Mouse (Mus musculus): ENCODE measurements at regions not wholly inside any gene's neighbourhood (a gene's known extent, or its start where the extent isn't known, plus 50 kb on each side); places are given as distances from the start of the nearest gene placed in this dataset.
A peak's percentile ranks its signal among the peaks of the same experiment; 100 is the strongest.

- no peak for DNase-seq (ENCODE audit: low read depth)
Observed at GRCm38 (mm10) chr4:95154377-95154776, 102.4 kb upstream of the Jun start.

GRCm38 (mm10) chr4:95155178-95155577 is 103.2 kb upstream of the Jun start:
- peak; percentile 77 for DNase-seq (ENCODE audit: low read depth)

GRCm38 (mm10) chr4:95155796-95156195 is 103.8 kb upstream of the Jun start:
- DNase-seq (ENCODE audit: low read depth), result no peak

- DNase-seq (ENCODE audit: low read depth), result peak; percentile 75
Observed at GRCm38 (mm10) chr4:95156451-95157271, 104.6 kb upstream of the Jun start.

GRCm38 (mm10) chr4:95157653-95158430 is 105.8 kb upstream of the Jun start:
- no peak for DNase-seq (ENCODE audit: low read depth)

- DNase-seq (ENCODE audit: low read depth), result no peak
Observed at GRCm38 (mm10) chr4:95158632-95159424, 106.8 kb upstream of the Jun start.

GRCm38 (mm10) chr4:95159821-95160220 is 107.8 kb upstream of the Jun start:
- DNase-seq (ENCODE audit: low read depth), result no peak

- no peak for DNase-seq (ENCODE audit: low read depth)
Observed at GRCm38 (mm10) chr4:95160465-95160864, 108.4 kb upstream of the Jun start.

GRCm38 (mm10) chr4:95160912-95161669 is 109.1 kb upstream of the Jun start:
- peak; percentile 72 for DNase-seq (ENCODE audit: low read depth)

GRCm38 (mm10) chr4:95161670-95162020 is 109.6 kb upstream of the Jun start:
- no peak for DNase-seq (ENCODE audit: low read depth)

GRCm38 (mm10) chr4:95162386-95163090 is 110.5 kb upstream of the Jun start:
- DNase-seq (ENCODE audit: low read depth), result no peak

- DNase-seq (ENCODE audit: low read depth), result no peak
Observed at GRCm38 (mm10) chr4:95163403-95163802, 111.4 kb upstream of the Jun start.

- no peak for DNase-seq (ENCODE audit: low read depth)
Observed at GRCm38 (mm10) chr4:95166503-95166902, 114.5 kb upstream of the Jun start.

- no peak for DNase-seq (ENCODE audit: low read depth)
Observed at GRCm38 (mm10) chr4:95167216-95167615, 115.2 kb upstream of the Jun start.

GRCm38 (mm10) chr4:95169702-95170101 is 117.7 kb upstream of the Jun start:
- DNase-seq (ENCODE audit: low read depth), result no peak

- no peak for DNase-seq (ENCODE audit: low read depth)
Observed at GRCm38 (mm10) chr4:95177753-95178152, 125.7 kb upstream of the Jun start.

- no peak for DNase-seq (ENCODE audit: low read depth)
Observed at GRCm38 (mm10) chr4:95178467-95178866, 126.4 kb upstream of the Jun start.

GRCm38 (mm10) chr4:95178900-95179299 is 126.9 kb upstream of the Jun start:
- no peak for DNase-seq (ENCODE audit: low read depth)

- DNase-seq (ENCODE audit: low read depth), result no peak
Observed at GRCm38 (mm10) chr4:95180446-95180845, 128.4 kb upstream of the Jun start.

- no peak for DNase-seq (ENCODE audit: low read depth)
Observed at GRCm38 (mm10) chr4:95180999-95181398, 129.0 kb upstream of the Jun start.

GRCm38 (mm10) chr4:95184180-95184579 is 132.2 kb upstream of the Jun start:
- no peak for DNase-seq (ENCODE audit: low read depth)

All from c-Kit-positive CD71-positive TER-119-negative erythroid progenitor cells, embryonic 14.5 days (primary cell).